Mouse (Mus musculus): ENCODE data around the gene Gm3187.
"Not testable (repeated sequence)": the region's sequence is repeated elsewhere in the genome, so short reads cannot be mapped to it uniquely, and the experiment has no call there.

Gene Gm3187

GRCm38 (mm10) chr14:5483907-5484306 is at the start of gene Gm3187:
Gm3187 (plus strand) TSS chr14:5484207.
- not testable (repeated sequence) for DNase-seq (ENCODE audit: low read depth)

GRCm38 (mm10) chr14:5455367-5455766 is 28.6 kb upstream of the Gm3187 start, which contains the start of gene Gm3194:
Gm3194 (minus strand) TSS chr14:5455467.
- DNase-seq (ENCODE audit: low read depth): not testable (repeated sequence)

- not testable (repeated sequence) for DNase-seq (ENCODE audit: low read depth)
Measured at GRCm38 (mm10) chr14:5460469-5460868, 23.5 kb upstream of the Gm3187 start.

DNA sequence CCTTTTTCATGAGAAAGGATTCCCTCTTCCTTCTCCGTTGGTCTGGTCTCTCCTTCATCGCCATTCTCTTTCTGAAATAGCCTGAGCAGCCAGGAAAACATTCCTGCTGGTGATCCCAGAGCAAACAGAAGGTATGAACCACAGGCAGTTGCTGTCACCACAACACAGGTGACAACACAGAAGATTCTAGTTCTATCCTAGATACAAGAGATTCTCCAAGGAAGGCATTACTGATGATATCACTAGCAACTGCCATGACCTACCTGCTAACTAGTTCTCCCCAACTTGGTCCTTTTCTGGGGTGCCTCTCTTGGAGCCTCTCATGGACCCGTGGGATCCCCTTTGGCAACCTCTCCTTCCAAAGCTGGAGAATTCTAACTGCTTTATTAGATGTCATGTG is 6.3 kb upstream of the Gm3187 start, which contains the start of gene Gm8246:
Gene Gm8246 (minus strand): TSS at position 101 of the 400 bp plus-strand sequence.
- DNase-seq (ENCODE audit: low read depth): not testable (repeated sequence)

GRCm38 (mm10) chr14:5501374-5501773 is 17.4 kb downstream of the Gm3187 start, which contains the start of gene Gm3488:
Gm3488 (plus strand) TSS chr14:5501674.
- not testable (repeated sequence) for DNase-seq (ENCODE audit: low read depth)

- not testable (repeated sequence) for DNase-seq (ENCODE audit: low read depth)
Measured at GRCm38 (mm10) chr14:5538196-5538595, 54.2 kb downstream of the Gm3187 start, which contains the start of gene Gm3532. Gm3532 (plus strand) TSS chr14:5538496.

Measured in induced T-regulatory cell, adult 2 months (primary cell).